Mouse (Mus musculus): ENCODE data around the gene Orm2.

The Orm2 gene

DNA sequence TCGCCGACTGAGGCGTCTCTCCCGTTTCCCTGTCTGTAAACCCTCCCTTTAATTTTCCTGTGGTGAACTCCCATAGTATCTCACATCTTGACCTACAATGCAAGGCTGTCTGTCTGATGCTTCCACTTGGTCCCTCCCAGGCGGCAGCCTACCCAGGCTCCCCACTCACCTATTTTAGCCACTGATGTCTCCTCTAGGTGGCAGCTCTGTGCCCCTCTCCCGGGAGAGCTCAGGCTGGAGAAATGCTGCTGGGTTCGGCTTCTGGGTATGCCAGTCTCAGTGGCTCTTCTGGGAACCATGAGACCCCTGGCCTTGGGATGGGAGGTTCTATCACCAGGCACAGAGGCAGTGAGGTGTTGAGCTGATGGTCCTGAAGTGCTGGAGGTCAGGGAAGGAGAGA lies 15.2 kb downstream of the Orm2 start:
- no peak for DNase-seq (ENCODE audit: low read depth)

- DNase-seq (ENCODE audit: low read depth) = no peak
Measured at GRCm38 (mm10) chr4:63382676-63383369, 20.6 kb downstream of the Orm2 start.

DNA sequence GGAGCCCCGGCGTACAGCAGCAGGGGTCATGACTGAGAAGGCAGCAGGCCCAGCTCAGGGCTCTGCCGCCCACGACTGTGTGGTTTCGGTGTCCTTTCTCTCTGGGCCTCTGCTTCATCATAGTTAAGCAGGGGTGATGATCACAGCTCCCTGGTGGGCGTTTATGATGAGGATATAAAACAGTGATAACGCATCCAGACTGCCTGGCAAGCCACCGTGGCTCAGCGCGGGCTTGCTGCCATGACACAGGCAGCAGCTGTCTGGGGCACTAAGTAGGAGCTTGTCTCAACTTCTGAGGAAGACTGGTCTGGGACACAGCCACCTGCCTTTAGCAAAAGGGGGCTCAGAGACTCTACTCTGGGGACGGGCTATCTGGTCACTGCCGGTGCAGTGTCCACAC lies 21.2 kb downstream of the Orm2 start:
- DNase-seq (ENCODE audit: low read depth) = no peak

- DNase-seq (ENCODE audit: low read depth) = no peak
Measured at GRCm38 (mm10) chr4:63384262-63384661, 22.0 kb downstream of the Orm2 start.

GRCm38 (mm10) chr4:63385253-63385652 lies 23.0 kb downstream of the Orm2 start:
- DNase-seq (ENCODE audit: low read depth) = no peak

DNA sequence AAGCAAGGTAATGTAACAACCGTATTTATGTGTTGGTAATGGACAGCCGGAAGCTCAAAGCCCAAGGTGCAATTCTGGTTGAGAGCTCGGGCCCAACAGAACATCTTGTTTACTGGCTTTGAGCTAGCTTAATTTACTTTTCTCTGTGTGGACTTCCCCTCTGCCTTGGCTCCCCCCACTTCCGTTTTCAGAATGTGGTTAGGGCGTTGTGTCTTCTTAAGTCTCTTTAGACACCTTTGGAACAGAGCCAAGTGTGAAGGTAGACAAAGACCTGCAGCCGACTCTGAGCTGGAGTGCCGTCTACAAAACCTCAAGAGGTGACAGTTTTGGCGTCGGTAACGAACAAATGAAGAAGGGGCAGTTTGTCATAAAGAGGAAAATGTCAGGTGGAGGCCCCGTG lies 23.5 kb downstream of the Orm2 start:
- no peak for DNase-seq (ENCODE audit: low read depth)

DNA sequence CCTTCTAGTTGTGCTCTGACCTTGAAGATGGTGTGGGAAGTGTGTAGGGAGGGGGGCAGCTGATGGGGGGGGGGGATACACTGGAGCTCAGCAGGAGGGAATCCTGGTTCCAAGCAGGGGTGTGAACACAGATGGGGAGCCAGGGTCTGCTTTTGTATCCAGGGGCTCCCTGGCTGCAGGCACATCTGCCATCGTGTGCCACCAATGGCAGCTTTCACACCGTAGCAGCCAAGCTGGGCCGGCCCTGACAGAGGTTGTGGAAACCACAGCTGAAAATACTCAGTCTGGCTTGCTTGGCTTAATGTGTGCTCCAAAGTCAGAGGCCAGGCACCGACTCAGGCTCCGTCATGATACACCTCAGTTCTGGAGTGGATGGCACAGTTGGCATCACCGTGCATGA lies 25.8 kb downstream of the Orm2 start:
- DNase-seq (ENCODE audit: low read depth) = no peak

- no peak for DNase-seq (ENCODE audit: low read depth)
Measured at GRCm38 (mm10) chr4:63389121-63389886, 27.1 kb downstream of the Orm2 start.

DNA sequence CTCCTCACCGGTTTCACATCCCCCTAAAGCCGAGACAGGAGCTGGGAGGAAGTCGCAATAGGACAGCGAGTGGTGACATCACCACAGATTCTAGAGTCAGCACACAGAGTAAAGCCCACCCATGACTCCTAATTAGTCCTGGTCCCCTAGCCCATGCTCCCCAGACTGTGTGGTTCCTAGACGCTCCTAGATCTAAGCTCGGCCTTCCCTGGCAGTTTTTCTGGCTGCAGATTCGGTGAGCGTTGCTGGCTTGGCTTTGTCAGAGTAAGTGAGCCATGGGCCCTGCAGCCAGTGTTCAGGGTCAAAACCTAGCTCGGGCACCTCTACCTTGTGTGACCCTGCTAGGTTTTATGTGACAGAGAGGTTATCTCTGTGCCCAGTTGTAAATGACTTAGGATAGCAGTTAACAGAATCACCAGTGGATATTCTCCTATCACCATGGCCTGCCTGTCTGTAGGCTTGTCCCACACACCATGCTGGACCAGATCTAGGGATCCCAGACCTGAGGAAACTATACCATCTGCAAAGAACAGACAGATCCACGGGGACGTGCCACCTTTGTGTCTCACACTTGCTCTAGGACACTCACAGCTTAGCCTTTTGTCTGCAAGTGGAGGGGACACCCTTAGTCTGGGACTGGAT lies 27.8 kb downstream of the Orm2 start:
- DNase-seq (ENCODE audit: low read depth) = no peak

- no peak for DNase-seq (ENCODE audit: low read depth)
Measured at GRCm38 (mm10) chr4:63391322-63391721, 29.1 kb downstream of the Orm2 start.

- DNase-seq (ENCODE audit: low read depth) = no peak
Measured at GRCm38 (mm10) chr4:63397981-63398537, 35.8 kb downstream of the Orm2 start.

DNA sequence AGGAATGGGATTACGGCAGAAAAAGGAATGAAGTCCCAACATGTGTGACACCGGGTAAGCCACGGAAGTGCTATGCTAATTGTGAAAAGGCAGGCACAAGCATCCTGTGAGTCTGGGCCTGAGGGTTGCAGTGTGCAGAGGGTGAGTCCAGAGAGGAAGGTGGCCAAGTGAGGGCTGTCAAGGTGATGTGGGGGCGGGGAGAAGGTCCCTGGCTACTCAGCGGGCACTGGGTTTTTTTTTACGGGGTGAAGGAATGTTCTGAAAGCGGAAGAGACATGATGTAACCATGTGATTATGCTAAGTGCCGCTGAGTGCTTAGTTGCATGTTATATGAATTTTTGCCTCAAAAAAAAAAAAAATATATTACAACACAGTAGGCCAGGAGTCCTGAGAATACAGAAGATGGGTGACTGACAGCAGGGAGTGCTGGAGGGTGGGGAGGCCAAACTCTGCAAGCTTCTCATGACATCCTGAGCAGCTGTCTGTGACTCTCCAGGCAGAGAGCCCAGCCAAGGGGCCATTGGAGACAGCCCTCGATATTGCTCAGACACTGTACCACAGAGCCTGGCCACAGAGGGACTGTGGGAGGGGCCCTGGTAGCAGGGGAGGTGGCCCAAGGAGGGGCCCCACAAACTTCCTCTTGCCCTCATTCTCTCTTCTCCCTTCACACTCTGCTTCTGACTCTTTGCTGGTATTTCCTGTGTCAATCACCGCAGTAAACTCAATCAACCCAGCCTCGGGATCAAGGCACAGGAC lies 36.8 kb downstream of the Orm2 start:
- DNase-seq (ENCODE audit: low read depth) = no peak

DNA sequence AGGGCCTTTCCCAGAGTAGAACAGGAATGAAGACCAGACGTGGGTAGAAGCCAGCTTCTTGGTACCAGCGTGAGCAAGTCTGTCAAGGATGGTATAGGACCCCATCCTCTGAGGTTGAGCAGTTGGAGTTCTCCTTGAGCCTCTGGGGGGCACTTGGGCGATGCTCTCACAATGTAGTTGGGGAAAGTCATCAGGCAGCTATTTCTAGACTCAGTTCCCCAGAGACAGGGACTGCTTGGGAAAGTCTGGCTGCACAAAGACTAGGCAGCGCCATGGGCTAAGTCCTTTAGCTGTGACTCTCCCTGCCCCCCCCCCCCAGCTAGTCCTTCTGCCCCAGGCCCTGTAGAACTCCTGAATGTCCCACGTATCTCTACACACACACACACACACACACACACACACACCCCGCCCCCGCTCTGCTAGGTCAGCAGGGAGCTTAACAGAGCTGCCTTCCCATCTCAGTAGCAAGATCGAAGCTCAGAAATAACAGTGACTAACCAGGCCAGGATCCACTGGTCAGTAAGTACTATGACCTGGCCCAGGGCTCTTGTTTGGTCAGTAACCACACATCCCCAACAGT lies 37.5 kb downstream of the Orm2 start:
- peak; percentile 56 for DNase-seq (ENCODE audit: low read depth)

- peak; percentile 34 for DNase-seq (ENCODE audit: low read depth)
Measured at GRCm38 (mm10) chr4:63400541-63401306, 38.5 kb downstream of the Orm2 start.

GRCm38 (mm10) chr4:63401620-63402019 lies 39.4 kb downstream of the Orm2 start:
- no peak for DNase-seq (ENCODE audit: low read depth)

DNA sequence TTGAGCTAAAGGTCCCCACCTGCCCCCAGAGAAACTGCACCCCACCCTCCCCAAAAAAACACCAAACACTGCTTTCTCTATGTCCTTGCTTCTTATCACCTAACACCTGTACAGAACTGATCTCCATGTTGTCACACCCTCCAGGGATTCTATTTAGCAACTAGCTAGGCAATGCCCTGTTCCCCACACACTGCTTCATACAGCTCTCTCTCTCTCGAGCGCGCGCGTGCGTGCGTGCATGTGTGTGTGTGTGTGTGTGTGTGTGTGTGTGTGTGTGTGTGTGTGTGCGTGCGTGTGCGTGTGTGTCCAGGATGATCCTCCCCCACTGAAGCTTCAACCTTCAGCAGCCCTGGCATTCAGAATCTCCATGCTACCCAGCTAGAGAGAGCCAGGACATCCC lies 39.8 kb downstream of the Orm2 start:
- no peak for DNase-seq (ENCODE audit: low read depth)

DNA sequence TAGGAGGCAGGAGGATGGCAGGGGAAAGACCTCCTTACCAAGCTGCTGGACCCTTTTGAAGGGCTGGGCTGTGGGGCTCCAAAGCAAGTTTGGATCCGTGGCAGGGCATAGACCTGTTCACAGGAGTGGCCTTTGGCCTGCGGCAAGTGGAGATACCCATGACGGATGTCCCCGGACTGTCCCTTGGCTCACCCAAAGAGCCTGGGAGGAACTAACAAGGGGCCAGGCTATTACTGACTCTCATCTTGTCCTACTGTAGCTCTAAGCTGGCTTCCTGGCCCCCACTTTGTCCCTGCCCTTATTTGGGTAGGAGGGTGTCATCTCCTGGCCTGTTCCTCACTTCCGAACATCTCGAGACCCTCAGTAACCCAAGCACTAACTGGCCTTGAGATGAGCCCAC lies 40.3 kb downstream of the Orm2 start:
- DNase-seq (ENCODE audit: low read depth) = no peak

GRCm38 (mm10) chr4:63403040-63403959 lies 41.1 kb downstream of the Orm2 start, which contains the start of gene Akna:
TSS of gene Akna (minus strand) at chr4:63403354.
- DNase-seq (ENCODE audit: low read depth) = peak; percentile 100

GRCm38 (mm10) chr4:63404205-63404604 lies 42.0 kb downstream of the Orm2 start:
- DNase-seq (ENCODE audit: low read depth) = no peak

- peak; percentile 40 for DNase-seq (ENCODE audit: low read depth)
Measured at GRCm38 (mm10) chr4:63405051-63405450, 42.8 kb downstream of the Orm2 start.
